In genomic region chr19:7484076-7484475, GRCm38 (mm10) we compare ENCODE assay signal across 8 mouse cellular contexts. TPM values are rescaled to one million over a fixed set of nuclear protein-coding genes. Genes with fewer than 3 reads are reported as not detected.
A peak's percentile ranks its signal among the peaks of the same experiment; 100 is the strongest.
DNase-seq lines count a peak whose midpoint lies in the region; ATAC-seq lines count a peak whose summit lies in the region.

No protein-coding gene starts in this region.

- peak; percentile 63 for DNase-seq in cerebellum, adult 9-10 months
- DNase-seq in cerebellum, adult 11-12 months, result no peak
- DNase-seq in layer of hippocampus, adult 18-20 months (ENCODE audit: low spot score in 2 of 2), result peak; percentile 14 to 64
- no peak for DNase-seq in kidney, postnatal 25 days

- H3K27me3 ChIP-seq in megakaryocyte, embryonic 14.5 days (replicated peaks), result no peaks in the 10 kb centered on the region
- H3K27me3 ChIP-seq in midbrain, embryonic 15.5 days (replicated peaks), result no peaks in the 10 kb centered on the region

- H3K9ac ChIP-seq in midbrain, embryonic 15.5 days, result peak overlapping the region; percentile 100

- H3K4me1 ChIP-seq in megakaryocyte, embryonic 14.5 days, result peaks cover 38% of the 10 kb centered on the region
- peaks cover 28% of the 10 kb centered on the region for H3K4me1 ChIP-seq in midbrain, embryonic 15.5 days

- no peaks in the 10 kb centered on the region for H3K9me3 ChIP-seq in megakaryocyte, embryonic 14.5 days
- no peaks in the 10 kb centered on the region for H3K9me3 ChIP-seq in midbrain, embryonic 15.5 days

- peaks cover 6% of the 10 kb centered on the region for H3K36me3 ChIP-seq in megakaryocyte, embryonic 14.5 days (replicated peaks; ENCODE audit: low read length)
- H3K36me3 ChIP-seq in midbrain, embryonic 15.5 days (replicated peaks), result no peaks in the 10 kb centered on the region

- no peak for ATAC-seq in megakaryocyte, adult 5-6 weeks (ENCODE audit: poor library complexity, severe bottlenecking)
- no peak for ATAC-seq in midbrain, embryonic 15.5 days (replicated peaks)
- ATAC-seq in granulocyte monocyte progenitor cell, adult 5-6 weeks (replicated peaks; ENCODE audit: poor library complexity, severe bottlenecking), result no peak

- peak overlapping the region; percentile 98 for H3K4me3 ChIP-seq in megakaryocyte, embryonic 14.5 days (replicated peaks)
- H3K4me3 ChIP-seq in midbrain, embryonic 15.5 days, result peak overlapping the region; percentile 100

- peak overlapping the region; percentile 60 for H3K4me2 ChIP-seq in midbrain, embryonic 15.5 days

- peak overlapping the region; percentile 100 for H3K27ac ChIP-seq in midbrain, embryonic 15.5 days

- WGBS in midbrain, embryonic 15.5 days, result 55% methylated on average over 5 of the region's 5 CpGs

RNA-seq across cellular contexts. Expression of gene Rtn3, which starts 1.0 kb away (rescaled TPM):
- polyA plus RNA-seq in megakaryocyte, embryonic 14.5 days (2012; ENCODE audit: insufficient read depth, low replicate concordance), result 30.0 and 59.9 TPM in 2 replicates
- 209 and 213 TPM in 2 replicates for total RNA-seq in megakaryocyte, adult 5-6 weeks (2015)
- 75.3 and 90.5 TPM in 2 replicates for total RNA-seq in megakaryocyte, adult 5-6 weeks (2017)
- 100 to 1,000 TPM; 755 to 762 TPM for total RNA-seq in layer of hippocampus, adult 18-20 months (2021)
- 644 and 648 TPM in 2 replicates for polyA plus RNA-seq in midbrain, embryonic 15.5 days (2015; fragmentation: Nextera tagmentation; extraction: Ambion mirVana)
- total RNA-seq in granulocyte monocyte progenitor cell, adult 5-6 weeks (2014; fragmentation: Nextera tagmentation), result 166 and 193 TPM in 2 replicates
- 80.4 and 94.7 TPM in 2 replicates for total RNA-seq in granulocyte monocyte progenitor cell, adult 5-6 weeks (2017)

RNA-seq across cellular contexts. Expression of gene Atl3, which starts 9.8 kb away (rescaled TPM):
- polyA plus RNA-seq in megakaryocyte, embryonic 14.5 days (2012; ENCODE audit: insufficient read depth, low replicate concordance), result 0.28 and 1.6 TPM in 2 replicates
- 31.3 and 34.7 TPM in 2 replicates for total RNA-seq in megakaryocyte, adult 5-6 weeks (2015)
- total RNA-seq in megakaryocyte, adult 5-6 weeks (2017), result 42.8 and 45.8 TPM in 2 replicates
- total RNA-seq in layer of hippocampus, adult 18-20 months (2021), result 10 to 100 TPM; 20.8 to 23.1 TPM
- polyA plus RNA-seq in midbrain, embryonic 15.5 days (2015; fragmentation: Nextera tagmentation; extraction: Ambion mirVana), result 6.5 TPM in 2 replicates
- 47.9 and 50.2 TPM in 2 replicates for total RNA-seq in granulocyte monocyte progenitor cell, adult 5-6 weeks (2014; fragmentation: Nextera tagmentation)
- total RNA-seq in granulocyte monocyte progenitor cell, adult 5-6 weeks (2017), result 49.0 and 52.6 TPM in 2 replicates

Comparison
In these comparisons a context has a peak if more than half of its experiments do, and no peak if none do; other contexts are left out.
1. DNase-seq: peak in cerebellum, adult 9-10 months (single experiment) and layer of hippocampus, adult 18-20 months (2 of 2); none in cerebellum, adult 11-12 months (single experiment) and kidney, postnatal 25 days (0 of 2).